ENCODE assay signal across 12 mouse cellular contexts in genomic region chr11:115995256-115995655, GRCm38 (mm10).
"Had no signal": no experiment of that assay in that cellular context is flagged by ENCODE, and none has a peak within 500 bp of the region (broad histone marks: within the 10 kb centered on the region; RNA-seq: fewer than 3 reads in every experiment).

No protein-coding gene starts in this region.

- DNase-seq: retina, postnatal 1 day; right cerebral cortex, adult 18-20 months; right cerebral cortex, postnatal 14 days; right cerebral cortex, postnatal 25 days; right cerebral cortex, postnatal 4 days; spleen, adult 18-20 months; thymus, adult 18-20 months; thymus, adult 2 months; thymus, postnatal 14 days; thymus, postnatal 25 days; thymus, postnatal 36 days; thymus, postnatal 4 days had no signal
